Mouse (Mus musculus) kidney, embryonic 16.5 days (tissue): Measurements from ENCODE around the gene Slf2. TPM values are rescaled to one million over a fixed set of nuclear protein-coding genes. Genes with fewer than 3 reads are reported as not detected.

Source experiments
- ATAC-seq: fragments of 200-750 bp; cut with Nextera tagmentation; 2 replicates; pipeline ENCODE4 v1.8.0; 2017; ENCODE audit warnings: moderate TSS enrichment; ENCODE audit not compliant: low FRiP score, low TSS enrichment
- H3K27ac ChIP-seq: fragments of 300-500 bp; sonication (generic); 2 replicates; pipeline ENCODE4 v1.5.1; 2014; ENCODE audit warnings: low read length
- H3K27me3 ChIP-seq: fragments of 300-500 bp; sonication (generic); 2 replicates; pipeline ENCODE4 v1.6.1; 2014; ENCODE audit warnings: low read length, control low read depth, mixed read lengths; ENCODE audit not compliant: insufficient read depth
- H3K36me3 ChIP-seq: fragments of 300-500 bp; sonication (generic); 2 replicates; pipeline ENCODE4 v1.6.1; 2014; ENCODE audit warnings: low read length, control low read depth, mixed read lengths; ENCODE audit not compliant: insufficient read depth
- H3K4me1 ChIP-seq: fragments of 300-500 bp; sonication (generic); 2 replicates; pipeline ENCODE4 v1.6.1; 2014; ENCODE audit warnings: low read length, control low read depth, mixed read lengths; ENCODE audit not compliant: insufficient read depth
- H3K4me2 ChIP-seq: fragments of 300-500 bp; sonication (generic); replicated peaks from 2 replicates; pipeline ENCODE4 v1.6.1; 2014; ENCODE audit warnings: low read depth, low read length
- H3K4me3 ChIP-seq: fragments of 300-500 bp; sonication (generic); 2 replicates; pipeline ENCODE4 v1.5.1; 2014; ENCODE audit warnings: mild to moderate bottlenecking, low read length
- H3K9ac ChIP-seq: fragments of 300-500 bp; sonication (generic); replicated peaks from 2 replicates; pipeline ENCODE4 v1.6.1; 2014; ENCODE audit warnings: low read length
- H3K9me3 ChIP-seq: fragments of 300-500 bp; sonication (generic); 2 replicates; pipeline ENCODE4 v1.6.1; 2016; ENCODE audit warnings: low read length, control low read depth
- WGBS: fragments of 180-500 bp; shearing (Covaris S2); extraction: QIAGEN DNeasy Blood & Tissue Kit; methylation state at CpG from one replicate; pipeline ENCODE4 v1.1.7; 2014; 5-methylcytosine and 5-hydroxymethylcytosine counted together
- polyA plus RNA-seq: library from polyadenylated mRNA; unstranded; fragments of >200 nt; fragmentation: Nextera tagmentation; extraction: Ambion mirVana; gene quantifications from 2 replicates; pipeline ENCODE4 v1.2.1, GENCODE M21; 2015

Slf2 gene
- polyA plus RNA-seq, 1 experiment from 2014 or later = 38.7 TPM

GRCm38 (mm10) chr19:44905316-44905715 lies 25.6 kb upstream of the Slf2 start:
- H3K9ac ChIP-seq = no peak overlapping the region
- no peak overlapping the region for H3K4me2 ChIP-seq
- no peak overlapping the region for H3K4me3 ChIP-seq
- peaks cover 82% of the 10 kb centered on the region for H3K4me1 ChIP-seq
- no peaks in the 10 kb centered on the region for H3K9me3 ChIP-seq
- 28% methylated on average over 4 of the region's 4 CpGs for WGBS
- no peaks in the 10 kb centered on the region for H3K27me3 ChIP-seq
- peak overlapping the region; percentile 3; the same call in 1 of the 2 replicates for H3K27ac ChIP-seq
- H3K36me3 ChIP-seq = no peaks in the 10 kb centered on the region
- ATAC-seq = no peak

- no peak overlapping the region for H3K9ac ChIP-seq
- H3K4me2 ChIP-seq = no peak overlapping the region
- 42% methylated on average over 15 of the region's 15 CpGs for WGBS
- H3K9me3 ChIP-seq = no peaks in the 10 kb centered on the region
- ATAC-seq = peak; percentile 69
- H3K4me3 ChIP-seq = no peak overlapping the region
- no peaks in the 10 kb centered on the region for H3K27me3 ChIP-seq
- H3K27ac ChIP-seq = peak overlapping the region; percentile 82
- H3K4me1 ChIP-seq = peaks cover 55% of the 10 kb centered on the region
- no peaks in the 10 kb centered on the region for H3K36me3 ChIP-seq
Measured at GRCm38 (mm10) chr19:44907851-44908690, 22.9 kb upstream of the Slf2 start.

GRCm38 (mm10) chr19:44908836-44909460 lies 22.0 kb upstream of the Slf2 start:
- ATAC-seq = no peak
- peak overlapping the region; percentile 82 for H3K27ac ChIP-seq
- no peaks in the 10 kb centered on the region for H3K27me3 ChIP-seq
- H3K4me2 ChIP-seq = no peak overlapping the region
- no peaks in the 10 kb centered on the region for H3K36me3 ChIP-seq
- H3K4me3 ChIP-seq = no peak overlapping the region
- 74% methylated on average over 11 of the region's 11 CpGs for WGBS
- peaks cover 46% of the 10 kb centered on the region for H3K4me1 ChIP-seq
- H3K9me3 ChIP-seq = no peaks in the 10 kb centered on the region
- H3K9ac ChIP-seq = no peak overlapping the region

GRCm38 (mm10) chr19:44914481-44915249 lies 16.3 kb upstream of the Slf2 start:
- Histone ChIP-seq H3K27ac (peak overlapping the region; percentile 76), H3K4me3 (no peak overlapping the region), H3K9me3 (no peaks in the 10 kb centered on the region), H3K4me1 (peaks cover 8% of the 10 kb centered on the region), H3K4me2 (no peak overlapping the region), H3K36me3 (no peaks in the 10 kb centered on the region), H3K9ac (no peak overlapping the region), H3K27me3 (no peaks in the 10 kb centered on the region)
- ATAC-seq = peak; percentile 54; the same call in 1 of the 2 replicates
- WGBS = 36% methylated on average over 10 of the region's 10 CpGs

- H3K4me2 ChIP-seq = no peak overlapping the region
- ATAC-seq = no peak
- no peak overlapping the region for H3K4me3 ChIP-seq
- no peak overlapping the region for H3K27ac ChIP-seq
- H3K9ac ChIP-seq = no peak overlapping the region
- H3K36me3 ChIP-seq = no peaks in the 10 kb centered on the region
- H3K9me3 ChIP-seq = no peaks in the 10 kb centered on the region
- H3K4me1 ChIP-seq = peaks cover 8% of the 10 kb centered on the region
- WGBS = 81% methylated on average over 6 of the region's 6 CpGs
- H3K27me3 ChIP-seq = no peaks in the 10 kb centered on the region
Measured at GRCm38 (mm10) chr19:44918171-44918570, 12.8 kb upstream of the Slf2 start.

GRCm38 (mm10) chr19:44921466-44922139 lies 9.3 kb upstream of the Slf2 start:
- Histone ChIP-seq H3K4me2 (no peak overlapping the region), H3K4me3 (no peak overlapping the region), H3K4me1 (no peaks in the 10 kb centered on the region), H3K27me3 (no peaks in the 10 kb centered on the region), H3K9ac (no peak overlapping the region), H3K9me3 (no peaks in the 10 kb centered on the region), H3K36me3 (no peaks in the 10 kb centered on the region), H3K27ac (no peak overlapping the region)
- no peak for ATAC-seq
- 67% methylated on average over 1 of the region's 1 CpGs for WGBS

GRCm38 (mm10) chr19:44922521-44922920 lies 8.4 kb upstream of the Slf2 start:
- ATAC-seq = no peak
- 91% methylated on average over 2 of the region's 2 CpGs for WGBS

GRCm38 (mm10) chr19:44924699-44925098 lies 6.3 kb upstream of the Slf2 start:
- H3K27me3 ChIP-seq = no peaks in the 10 kb centered on the region
- no peak for ATAC-seq
- H3K4me2 ChIP-seq = no peak overlapping the region
- H3K4me3 ChIP-seq = no peak overlapping the region
- 60% methylated on average over 5 of the region's 5 CpGs for WGBS
- H3K27ac ChIP-seq = no peak overlapping the region
- no peaks in the 10 kb centered on the region for H3K9me3 ChIP-seq
- H3K36me3 ChIP-seq = no peaks in the 10 kb centered on the region
- H3K4me1 ChIP-seq = peaks cover 17% of the 10 kb centered on the region
- H3K9ac ChIP-seq = no peak overlapping the region

More at GRCm38 (mm10) chr19:44922521-44922920, 8.4 kb upstream of the Slf2 start:
- Histone ChIP-seq H3K4me1 (peaks cover 4% of the 10 kb centered on the region), H3K27ac (no peak overlapping the region), H3K9ac (no peak overlapping the region), H3K27me3 (no peaks in the 10 kb centered on the region), H3K4me3 (no peak overlapping the region), H3K9me3 (no peaks in the 10 kb centered on the region), H3K4me2 (no peak overlapping the region), H3K36me3 (no peaks in the 10 kb centered on the region)

GRCm38 (mm10) chr19:44926781-44927180 lies 4.2 kb upstream of the Slf2 start:
- Histone ChIP-seq H3K4me1 (peaks cover 25% of the 10 kb centered on the region), H3K27ac (no peak overlapping the region), H3K9me3 (no peaks in the 10 kb centered on the region), H3K4me3 (no peak overlapping the region), H3K36me3 (no peaks in the 10 kb centered on the region), H3K4me2 (no peak overlapping the region), H3K27me3 (no peaks in the 10 kb centered on the region), H3K9ac (no peak overlapping the region)
- ATAC-seq = no peak
- 78% methylated on average over 6 of the region's 6 CpGs for WGBS
